9 mouse cellular contexts compared by ENCODE assay signal in the genomic region with DNA sequence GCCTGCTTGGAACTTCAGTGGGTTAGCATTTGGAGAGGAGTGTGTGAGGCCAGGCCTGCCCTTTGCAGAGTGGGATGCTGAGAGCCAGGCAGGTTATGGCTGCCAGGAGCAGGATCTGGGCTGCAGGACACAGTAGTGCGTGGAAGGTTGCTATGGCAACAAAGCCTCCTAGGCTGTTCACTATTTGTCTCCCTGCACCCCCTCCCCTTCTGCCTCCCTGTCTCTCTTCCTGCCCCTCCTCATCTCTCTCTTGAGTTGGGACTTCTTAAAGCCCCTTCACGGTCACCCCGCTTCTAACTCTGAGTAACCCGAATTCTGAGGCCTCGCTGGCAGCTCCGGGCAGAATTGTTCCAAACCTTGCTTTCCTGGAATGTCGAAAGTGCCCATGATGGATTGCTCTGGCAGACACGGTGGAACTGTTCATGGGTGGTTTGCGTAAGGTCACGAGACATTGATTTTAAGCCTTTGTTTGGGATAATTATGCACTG. TPM values are rescaled to one million over a fixed set of nuclear protein-coding genes. Genes with fewer than 3 reads are reported as not detected.
DNase-seq lines count a peak whose midpoint lies in the region; ATAC-seq lines count a peak whose summit lies in the region.
"Had no signal": no experiment of that assay in that cellular context is flagged by ENCODE, and none has a peak within 500 bp of the region (broad histone marks: within the 10 kb centered on the region; RNA-seq: fewer than 3 reads in every experiment).

No protein-coding gene starts in this region.

- peaks cover 5% of the 10 kb centered on the region; the same call in 1 of the 2 replicates for H3K4me1 ChIP-seq in intestine, embryonic 15.5 days (replicated peaks)
- no peaks in the 10 kb centered on the region for H3K4me1 ChIP-seq in intestine, embryonic 16.5 days (ENCODE audit: control insufficient read depth, insufficient read depth, low read length)
- H3K4me1 ChIP-seq in brown adipose tissue, adult 24 weeks (ENCODE audit: control insufficient read depth, insufficient read depth, insufficient read length, low read length): peaks cover 2% of the 10 kb centered on the region; the same call in 1 of the 2 replicates
- peaks cover 8% of the 10 kb centered on the region for H3K4me1 ChIP-seq in hindbrain, embryonic 12.5 days
- peaks cover 15% of the 10 kb centered on the region for H3K4me1 ChIP-seq in neural tube, embryonic 13.5 days (replicated peaks)

- H3K9me3 ChIP-seq in intestine, embryonic 15.5 days: no peaks in the 10 kb centered on the region
- H3K9me3 ChIP-seq in intestine, embryonic 16.5 days (ENCODE audit: control insufficient read depth, low read length): no peaks in the 10 kb centered on the region
- 0 out of 2 replicates have a peak, but pooled peaks cover 2% of the 10 kb centered on the region for H3K9me3 ChIP-seq in hindbrain, embryonic 12.5 days (replicated peaks)
- no peaks in the 10 kb centered on the region for H3K9me3 ChIP-seq in neural tube, embryonic 13.5 days

- no peak overlapping the region for H3K27ac ChIP-seq in intestine, embryonic 15.5 days
- H3K27ac ChIP-seq in intestine, embryonic 16.5 days (ENCODE audit: low read length): no peak overlapping the region
- peak overlapping the region; percentile 83 for H3K27ac ChIP-seq in brown adipose tissue, adult 24 weeks (replicated peaks; ENCODE audit: low read depth, low read length)
- peak overlapping the region; percentile 71 for H3K27ac ChIP-seq in hindbrain, embryonic 12.5 days
- H3K27ac ChIP-seq in neural tube, embryonic 13.5 days (replicated peaks): peak overlapping the region; percentile 67; the same call in 1 of the 2 replicates

- peak; percentile 21 to 32 for DNase-seq in layer of hippocampus, postnatal 36 days
- DNase-seq in heart, adult 8-10 months (ENCODE audit: low spot score): no peak
- DNase-seq in spleen, adult 18-20 months: no peak

- H3K9ac ChIP-seq in intestine, embryonic 15.5 days: no peak overlapping the region
- no peak overlapping the region for H3K9ac ChIP-seq in intestine, embryonic 16.5 days (ENCODE audit: low read depth, low read length)
- H3K9ac ChIP-seq in hindbrain, embryonic 12.5 days: 0 out of 2 replicates have a peak overlapping the region, but pooled peaks have one; percentile 11
- 0 out of 2 replicates have a peak overlapping the region, but pooled peaks have one; percentile 26 for H3K9ac ChIP-seq in neural tube, embryonic 13.5 days

- H3K4me2 ChIP-seq in intestine, embryonic 15.5 days (replicated peaks): 0 out of 2 replicates have a peak overlapping the region, but pooled peaks have one; percentile 26
- H3K4me2 ChIP-seq in intestine, embryonic 16.5 days (ENCODE audit: low read depth, low read length): no peak overlapping the region
- H3K4me2 ChIP-seq in hindbrain, embryonic 12.5 days (replicated peaks): peak overlapping the region; percentile 47
- H3K4me2 ChIP-seq in neural tube, embryonic 13.5 days: peak overlapping the region; percentile 47

- no peaks in the 10 kb centered on the region for H3K27me3 ChIP-seq in intestine, embryonic 15.5 days (replicated peaks)
- H3K27me3 ChIP-seq in intestine, embryonic 16.5 days (replicated peaks; ENCODE audit: control insufficient read depth, insufficient read depth, low read length): no peaks in the 10 kb centered on the region
- H3K27me3 ChIP-seq in hindbrain, embryonic 12.5 days: no peaks in the 10 kb centered on the region
- no peaks in the 10 kb centered on the region for H3K27me3 ChIP-seq in neural tube, embryonic 13.5 days

- peak; percentile 70; the same call in 1 of the 2 replicates for ATAC-seq in intestine, embryonic 15.5 days
- ATAC-seq in intestine, embryonic 16.5 days: no peak
- ATAC-seq in hindbrain, embryonic 12.5 days (ENCODE audit: low FRiP score): peak; percentile 92
- ATAC-seq in neural tube, embryonic 13.5 days (ENCODE audit: low read depth): peak; percentile 91

- H3K36me3 ChIP-seq in intestine, embryonic 15.5 days: no peaks in the 10 kb centered on the region
- no peaks in the 10 kb centered on the region for H3K36me3 ChIP-seq in intestine, embryonic 16.5 days (ENCODE audit: control insufficient read depth, insufficient read depth, low read length)
- no peaks in the 10 kb centered on the region for H3K36me3 ChIP-seq in hindbrain, embryonic 12.5 days
- H3K36me3 ChIP-seq in neural tube, embryonic 13.5 days: no peaks in the 10 kb centered on the region

- H3K4me3 ChIP-seq in intestine, embryonic 15.5 days (replicated peaks): no peak overlapping the region
- H3K4me3 ChIP-seq in intestine, embryonic 16.5 days (ENCODE audit: low read length): no peak overlapping the region
- H3K4me3 ChIP-seq in brown adipose tissue, adult 24 weeks (ENCODE audit: insufficient read depth, low read depth, low read length): peak overlapping the region; percentile 47
- H3K4me3 ChIP-seq in hindbrain, embryonic 12.5 days: 0 out of 2 replicates have a peak overlapping the region, but pooled peaks have one; percentile 12
- peak overlapping the region; percentile 18 for H3K4me3 ChIP-seq in neural tube, embryonic 13.5 days

- 13% methylated on average over 10 of the region's 10 CpGs for WGBS in intestine, embryonic 15.5 days
- WGBS in intestine, embryonic 16.5 days: 14% methylated on average over 10 of the region's 10 CpGs
- 14% methylated on average over 10 of the region's 10 CpGs for WGBS in hindbrain, embryonic 12.5 days
- WGBS in neural tube, embryonic 13.5 days: 16% methylated on average over 10 of the region's 10 CpGs

RNA-seq across cellular contexts. Expression of a gene that starts 19.0 kb away (rescaled TPM):
- not detected in 2 replicates for polyA plus RNA-seq in intestine, embryonic 15.5 days (2015; fragmentation: Nextera tagmentation; extraction: Ambion mirVana)
- not detected in 2 replicates for polyA plus RNA-seq in intestine, embryonic 16.5 days (2015; fragmentation: Nextera tagmentation; extraction: Ambion mirVana)
- not detected in 2 replicates for polyA plus RNA-seq in brown adipose tissue, adult 24 weeks (2012; ENCODE audit: insufficient read depth, insufficient read length, missing spikeins)
- 0.52 and 0.61 TPM in 2 replicates for polyA plus RNA-seq in hindbrain, embryonic 12.5 days (2016; fragmentation: Nextera tagmentation; extraction: Ambion mirVana)
- under 1 TPM; 0.17 to 0.43 TPM for total RNA-seq in layer of hippocampus, postnatal 36 days (2021)
- 0.15 TPM in 1 of 2 replicates, not detected in the other for polyA plus RNA-seq in neural tube, embryonic 13.5 days (2015; fragmentation: Nextera tagmentation; extraction: Ambion mirVana)
- not detected for total RNA-seq in heart, adult 8-10 months (2022)
- polyA plus RNA-seq: heart, embryonic 14.5 days had no signal

RNA-seq across cellular contexts. Expression of a gene that starts 27.6 kb away (rescaled TPM):
- polyA plus RNA-seq in intestine, embryonic 15.5 days (2015; fragmentation: Nextera tagmentation; extraction: Ambion mirVana): 169 and 183 TPM in 2 replicates
- 151 and 166 TPM in 2 replicates for polyA plus RNA-seq in intestine, embryonic 16.5 days (2015; fragmentation: Nextera tagmentation; extraction: Ambion mirVana)
- 175 and 193 TPM in 2 replicates for polyA plus RNA-seq in brown adipose tissue, adult 24 weeks (2012; ENCODE audit: insufficient read depth, insufficient read length, missing spikeins)
- polyA plus RNA-seq in hindbrain, embryonic 12.5 days (2016; fragmentation: Nextera tagmentation; extraction: Ambion mirVana): 230 and 240 TPM in 2 replicates
- total RNA-seq in layer of hippocampus, postnatal 36 days (2021): 10 to 100 TPM; 56.9 to 73.0 TPM
- 285 and 287 TPM in 2 replicates for polyA plus RNA-seq in neural tube, embryonic 13.5 days (2015; fragmentation: Nextera tagmentation; extraction: Ambion mirVana)
- 10 to 100 TPM; 76.4 to 83.2 (median 81.2) TPM for total RNA-seq in heart, adult 8-10 months (2022)

Comparison
In these comparisons a context has a peak if more than half of its experiments do, and no peak if none do; other contexts are left out.
1. H3K27ac ChIP-seq: peak in brown adipose tissue, adult 24 weeks (single experiment), hindbrain, embryonic 12.5 days (single experiment) and neural tube, embryonic 13.5 days (single experiment); none in intestine, embryonic 15.5 days (single experiment) and intestine, embryonic 16.5 days (single experiment).
2. H3K4me3 ChIP-seq: peak in brown adipose tissue, adult 24 weeks (single experiment), hindbrain, embryonic 12.5 days (single experiment) and neural tube, embryonic 13.5 days (single experiment); none in intestine, embryonic 15.5 days (single experiment) and intestine, embryonic 16.5 days (single experiment).
3. H3K9ac ChIP-seq: peak in hindbrain, embryonic 12.5 days (single experiment) and neural tube, embryonic 13.5 days (single experiment); none in intestine, embryonic 15.5 days (single experiment) and intestine, embryonic 16.5 days (single experiment).
4. DNase-seq: peak in layer of hippocampus, postnatal 36 days (2 of 2); none in heart, adult 8-10 months (single experiment) and spleen, adult 18-20 months (0 of 2).